Mouse (Mus musculus) gastrocnemius, postnatal 25 days (tissue): ENCODE measurements around the gene Il20. TPM values are rescaled to one million over a fixed set of nuclear protein-coding genes. Genes with fewer than 3 reads are reported as not detected.
A peak's percentile ranks its signal among the peaks of the same experiment; 100 is the strongest.

Experiments
- DNase-seq: peaks from one replicate; pipeline ENCODE4 v3.0.0; 2022
- long read RNA-seq, 2 experiments: library from polyadenylated mRNA; stranded (forward); transcript quantifications; one replicate each; pipeline ENCODE4 v2.0.0; 2021
- total RNA-seq, 2 experiments: library from RNA; stranded (reverse); gene quantifications; 1 replicate in 1 of 2; 2 replicates in 1 of 2; pipeline ENCODE4 v1.2.3; 2021

The Il20 gene
- total RNA-seq, result not detected
- long read RNA-seq, experiment 1, result 0 reads
- long read RNA-seq, experiment 2, result 0 reads

- DNase-seq, result no peak
Measured at GRCm38 (mm10) chr1:130911401-130912010, at the start of gene Il20. Il20 (minus strand) TSS chr1:130911451.

- DNase-seq, result no peak
Measured at GRCm38 (mm10) chr1:130946920-130947319, 35.7 kb upstream of the Il20 start.

GRCm38 (mm10) chr1:130941801-130942200 lies 30.6 kb upstream of the Il20 start:
- DNase-seq, result peak; percentile 47

- DNase-seq, result no peak
Measured at GRCm38 (mm10) chr1:130940065-130940687, 28.9 kb upstream of the Il20 start, which contains the start of gene Il19. Il19 (minus strand) TSS chr1:130940115.

- DNase-seq, result no peak
Measured at GRCm38 (mm10) chr1:130938192-130938591, 26.9 kb upstream of the Il20 start.

- no peak for DNase-seq
Measured at GRCm38 (mm10) chr1:130937170-130937569, 25.9 kb upstream of the Il20 start.

- DNase-seq, result no peak
Measured at GRCm38 (mm10) chr1:130936351-130936750, 25.1 kb upstream of the Il20 start.

GRCm38 (mm10) chr1:130926484-130926883 lies 15.2 kb upstream of the Il20 start:
- DNase-seq, result no peak

GRCm38 (mm10) chr1:130918323-130918980 lies 7.2 kb upstream of the Il20 start:
- no peak for DNase-seq

- no peak for DNase-seq
Measured at GRCm38 (mm10) chr1:130902505-130902904, 8.7 kb downstream of the Il20 start.

GRCm38 (mm10) chr1:130894468-130894867 lies 16.8 kb downstream of the Il20 start:
- DNase-seq, result no peak

- DNase-seq, result no peak
Measured at GRCm38 (mm10) chr1:130893329-130894040, 17.8 kb downstream of the Il20 start.

- DNase-seq, result no peak
Measured at GRCm38 (mm10) chr1:130892446-130892845, 18.8 kb downstream of the Il20 start.

- DNase-seq, result no peak
Measured at GRCm38 (mm10) chr1:130887354-130887753, 23.9 kb downstream of the Il20 start, which contains the start of gene Il24. Il24 (minus strand) TSS chr1:130887454.

- no peak for DNase-seq
Measured at GRCm38 (mm10) chr1:130883146-130883545, 28.1 kb downstream of the Il20 start.

GRCm38 (mm10) chr1:130879927-130880326 lies 31.3 kb downstream of the Il20 start:
- DNase-seq, result no peak

GRCm38 (mm10) chr1:130877889-130878614 lies 33.2 kb downstream of the Il20 start:
- DNase-seq, result no peak

- no peak for DNase-seq
Measured at GRCm38 (mm10) chr1:130876931-130877509, 34.2 kb downstream of the Il20 start.

- DNase-seq, result no peak
Measured at GRCm38 (mm10) chr1:130875910-130876309, 35.3 kb downstream of the Il20 start.

- DNase-seq, result no peak
Measured at GRCm38 (mm10) chr1:130875139-130875538, 36.1 kb downstream of the Il20 start.

GRCm38 (mm10) chr1:130872912-130873311 lies 38.3 kb downstream of the Il20 start:
- DNase-seq, result no peak
